Mouse (Mus musculus): ENCODE measurements around the gene Gse1.

DNA sequence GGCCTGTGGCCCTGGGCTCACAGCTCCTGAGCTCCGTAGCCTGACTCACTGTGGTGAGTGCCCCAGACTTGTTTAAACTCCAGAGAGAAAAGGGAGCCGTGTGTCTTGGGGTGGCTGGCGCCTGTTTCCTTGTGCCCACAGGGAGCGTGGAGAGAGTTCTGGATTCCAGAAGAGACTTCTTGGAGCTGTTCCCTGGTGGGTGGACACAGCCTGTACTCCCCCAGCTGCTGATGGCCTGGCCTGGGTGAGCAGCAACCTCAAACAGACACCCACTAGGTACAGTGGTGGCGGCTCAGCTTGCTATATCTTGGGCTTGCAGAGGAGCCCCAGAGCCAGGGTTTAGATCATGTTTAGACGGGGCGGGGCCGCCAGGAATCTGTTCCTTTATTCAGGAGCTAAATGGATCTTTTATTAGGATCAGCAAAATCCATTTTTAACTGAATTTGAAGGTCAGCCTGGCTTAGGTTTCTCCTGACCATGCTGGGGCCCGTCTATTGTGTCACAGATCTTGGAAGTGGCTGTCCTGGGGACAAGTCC, 21.6 kb downstream of the Gse1 start:
- TF ChIP-seq POLR2A (IDR thresholded peaks at IDR 0.05; ENCODE audit: borderline replicate concordance, insufficient read depth, low read length) (no peak), CTCF (IDR thresholded peaks at IDR 0.05; ENCODE audit: borderline replicate concordance, insufficient read depth, low read depth, low read length) (no peak)

Data from cerebellum, adult 2 months (tissue).